Mouse (Mus musculus): Measurements from ENCODE around the gene Ripply3. TPM values are rescaled to one million over a fixed set of nuclear protein-coding genes. Genes with fewer than 3 reads are reported as not detected.
A peak's percentile ranks its signal among the peaks of the same experiment; 100 is the strongest.

The Ripply3 gene
- total RNA-seq, 2 experiments from 2014 or later: 0.23 TPM; not detected in 1

DNA sequence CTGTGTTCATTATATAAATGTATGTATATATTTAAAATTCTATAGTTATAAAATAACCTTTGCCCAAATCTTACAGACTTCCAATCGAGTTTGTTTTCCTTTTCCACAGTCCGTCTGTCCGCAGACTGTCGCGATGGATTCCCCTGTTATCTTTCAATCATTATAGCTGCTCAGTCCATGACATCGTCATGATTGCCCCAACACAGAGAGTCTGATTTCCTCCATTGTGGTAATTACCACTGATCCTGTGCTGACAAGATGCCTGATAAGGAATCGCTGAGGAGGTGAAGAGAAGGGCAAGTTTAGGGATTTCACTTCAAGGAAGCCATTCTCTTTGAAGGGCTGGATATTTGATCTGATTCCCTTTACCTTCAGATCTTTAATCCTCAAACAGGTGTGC, 27.8 kb downstream of the Ripply3 start:
- no peak for DNase-seq (ENCODE audit: low spot score in 2 of 2)

GRCm38 (mm10) chr16:94356776-94357494, 28.7 kb downstream of the Ripply3 start:
- no peak for DNase-seq (ENCODE audit: low spot score in 2 of 2)

DNA sequence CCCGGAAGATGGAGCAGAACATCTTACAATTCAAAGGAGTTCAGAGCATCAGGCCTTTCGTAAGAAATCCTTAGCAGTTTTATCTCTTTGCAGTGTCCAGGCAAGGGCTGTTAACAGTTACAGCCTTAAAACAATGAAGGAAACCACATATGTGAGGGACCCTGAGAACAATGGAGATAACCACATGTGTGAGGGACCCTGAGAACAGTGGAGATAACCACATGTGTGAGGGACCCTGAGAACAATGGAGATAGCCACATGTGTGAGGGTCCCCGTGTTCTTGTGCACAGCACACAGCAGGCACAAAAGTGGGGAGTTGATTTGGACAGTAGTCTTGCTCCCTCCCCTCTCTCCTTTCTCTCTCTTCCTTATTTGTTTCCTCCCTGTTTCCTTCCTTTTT, 29.9 kb downstream of the Ripply3 start:
- DNase-seq (ENCODE audit: low spot score in 2 of 2): no peak

- no peak for DNase-seq (ENCODE audit: low spot score in 2 of 2)
These were observed 32.5 kb downstream of the Ripply3 start for GRCm38 (mm10) chr16:94360578-94361350.

GRCm38 (mm10) chr16:94362174-94362873, 34.1 kb downstream of the Ripply3 start:
- DNase-seq (ENCODE audit: low spot score in 2 of 2): peak; percentile 84 to 86

DNA sequence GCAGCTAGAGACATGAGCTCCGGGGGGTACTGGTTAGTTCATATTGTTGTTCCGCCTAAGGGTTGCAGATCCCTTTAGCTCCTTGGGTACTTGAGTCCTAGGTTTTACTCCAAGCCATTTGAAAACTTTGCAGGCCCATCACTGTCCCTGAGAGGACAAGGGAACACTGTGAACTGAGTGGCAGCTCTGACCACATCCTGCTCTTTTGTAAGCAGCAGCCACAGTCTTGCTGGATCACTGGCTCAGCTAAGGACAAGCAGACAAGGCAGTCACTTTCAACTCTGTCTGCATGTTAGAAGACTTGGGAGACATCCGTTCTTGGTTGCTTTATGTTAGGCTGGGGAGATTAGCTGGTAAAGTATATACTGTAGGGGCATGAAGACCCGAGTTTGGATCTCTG, 35.6 kb downstream of the Ripply3 start:
- DNase-seq (ENCODE audit: low spot score in 2 of 2): no peak

- no peak for DNase-seq (ENCODE audit: low spot score in 2 of 2)
These were observed 37.2 kb downstream of the Ripply3 start for GRCm38 (mm10) chr16:94365435-94365834.

DNA sequence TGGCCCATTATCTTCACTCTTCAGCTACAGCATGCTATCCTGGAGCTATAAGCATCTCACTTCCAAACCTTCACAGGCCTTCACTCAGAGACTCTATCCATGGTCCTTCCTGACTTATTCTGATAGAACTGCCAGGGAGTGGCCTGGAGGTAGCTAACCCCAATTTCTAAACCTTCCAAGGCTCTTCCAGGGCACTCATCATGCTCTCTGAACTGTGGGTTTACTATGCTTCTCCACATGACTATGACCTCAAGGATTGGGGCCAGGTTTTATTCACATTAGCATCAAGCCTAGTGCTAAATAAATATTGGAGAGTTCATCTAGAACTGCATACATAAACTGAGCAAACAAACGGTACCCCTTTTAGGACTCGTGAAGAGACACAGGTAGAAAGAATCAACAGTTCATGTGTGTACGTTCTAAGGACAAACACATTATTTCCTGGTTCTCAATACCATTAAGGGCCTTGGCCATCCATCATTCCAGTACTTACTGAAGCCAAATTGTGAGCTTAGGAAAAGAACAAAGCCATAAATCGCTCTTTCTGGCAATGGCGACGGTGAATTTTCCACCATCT, 41.5 kb downstream of the Ripply3 start:
- no peak for DNase-seq (ENCODE audit: low spot score in 2 of 2)

DNA sequence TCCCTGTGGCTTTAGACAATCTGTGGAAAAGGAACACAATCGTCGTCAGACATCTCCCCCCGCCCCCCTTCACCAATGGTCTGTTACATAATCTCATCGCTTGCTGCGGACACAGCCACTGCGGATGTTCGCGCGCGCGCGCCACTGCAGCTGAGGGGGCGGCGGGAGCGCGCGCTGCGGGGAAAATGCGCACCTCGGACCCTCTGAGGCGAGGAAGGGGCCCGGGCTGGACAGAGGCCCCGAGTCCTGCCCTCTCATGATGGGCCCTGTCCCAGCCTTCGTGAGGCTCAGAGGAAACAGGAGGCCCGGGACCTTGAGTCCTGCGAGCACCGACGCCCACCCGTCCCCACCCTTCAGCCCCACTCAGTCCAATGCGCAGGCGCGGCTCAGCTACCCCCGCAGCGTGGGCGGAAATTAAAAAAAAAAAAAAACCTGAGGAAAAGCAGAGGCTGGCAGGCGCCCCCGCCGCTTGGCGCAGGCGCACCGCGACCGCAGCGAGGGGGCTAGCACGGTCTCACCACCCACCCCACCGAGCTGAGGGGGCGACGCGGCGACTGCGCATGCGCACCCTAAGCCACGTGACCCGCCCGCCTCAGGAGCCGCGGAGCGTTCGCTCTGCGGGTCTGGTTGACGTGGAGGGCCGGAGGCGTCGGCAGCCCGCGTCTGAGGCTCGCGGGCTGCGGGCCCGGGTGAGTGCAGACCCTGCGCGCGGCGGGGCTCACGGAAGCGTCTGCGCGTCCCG, 42.1 kb downstream of the Ripply3 start, which contains the start of gene Ttc3:
Ttc3 (plus strand) TSS at position 446 of the 742 bp plus-strand sequence.
- DNase-seq (ENCODE audit: low spot score in 2 of 2): peak; percentile 93 to 96

GRCm38 (mm10) chr16:94370915-94371300, 42.7 kb downstream of the Ripply3 start:
- DNase-seq (ENCODE audit: low spot score in 2 of 2): peak; percentile 57 to 70

DNA sequence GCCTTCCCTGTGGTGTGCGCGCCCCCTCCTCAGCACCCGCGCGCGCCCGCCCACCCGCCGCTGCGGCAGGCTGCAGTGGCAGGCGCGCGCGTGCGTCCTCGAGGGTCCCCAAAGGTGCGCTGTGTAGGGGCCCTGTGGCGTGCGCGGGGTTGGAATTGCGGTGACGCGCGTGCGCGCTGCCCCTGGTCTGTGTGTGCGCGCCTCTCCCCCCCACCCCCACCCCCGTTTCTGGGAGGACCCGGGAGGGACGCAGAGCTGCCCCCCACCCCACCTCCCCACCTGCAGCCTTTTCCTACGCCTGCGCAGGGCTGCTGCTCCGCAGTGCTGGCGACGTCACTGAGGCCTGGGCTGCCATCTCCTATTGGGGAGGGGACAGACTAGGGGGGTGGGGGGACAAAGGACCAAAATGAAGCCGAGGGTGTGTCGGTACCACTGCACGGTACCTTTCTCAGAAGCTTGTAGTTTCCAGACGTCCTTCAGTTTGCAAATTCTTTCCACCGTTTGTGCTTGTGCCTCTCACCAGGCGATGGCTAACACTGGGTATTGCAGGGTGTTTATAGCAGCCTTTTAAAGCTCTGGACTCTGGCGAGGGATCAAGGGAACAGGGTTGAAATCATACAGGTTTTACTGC, 43.2 kb downstream of the Ripply3 start, which contains the start of gene Pigp:
Pigp (minus strand) TSS at position 542 of the 631 bp plus-strand sequence.
- no peak for DNase-seq (ENCODE audit: low spot score in 2 of 2)

- DNase-seq (ENCODE audit: low spot score in 2 of 2): no peak
These were observed 51.2 kb downstream of the Ripply3 start for GRCm38 (mm10) chr16:94379386-94379785.

DNA sequence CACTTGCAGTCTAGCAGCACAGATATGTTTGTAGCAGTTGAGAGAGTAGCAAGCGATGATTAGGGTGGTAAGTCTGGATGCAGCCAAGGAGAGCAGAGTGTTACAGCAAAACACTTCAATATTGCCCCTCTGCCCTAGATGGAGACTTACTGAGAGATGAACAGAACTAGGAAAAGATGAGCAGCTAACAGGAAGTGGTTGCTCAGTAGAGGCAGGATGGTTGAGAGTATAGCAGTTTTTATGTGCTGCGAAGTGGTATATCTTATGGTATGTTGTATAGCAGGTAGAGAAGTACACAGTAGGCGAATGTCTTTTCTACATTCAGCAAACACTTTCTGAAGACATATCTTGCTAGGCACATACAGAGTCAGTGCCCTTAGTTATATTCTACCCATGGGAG, 55.1 kb downstream of the Ripply3 start:
- DNase-seq (ENCODE audit: low spot score in 2 of 2): no peak

Other genes starting within 250 kb of the Ripply3 start
- gene Sim2, start 243.5 kb upstream of the Ripply3 start, total RNA-seq (2021): not detected
- 10 to 100 TPM; 16.8 to 17.7 TPM for gene Hlcs, start 14.8 kb upstream of the Ripply3 start, total RNA-seq (2021)
- 1,000 to 10,000 TPM in 1 of 2 experiments, 100 to 1,000 TPM in 1; 991 to 1,074 TPM for gene Ttc3, start 42.2 kb downstream of the Ripply3 start, total RNA-seq (2021)
- gene Pigp, start 43.4 kb downstream of the Ripply3 start, total RNA-seq (2021): 10 to 100 TPM; 34.0 to 45.4 TPM
- gene Vps26c, start 198.4 kb downstream of the Ripply3 start, total RNA-seq (2021): 10 to 100 TPM; 32.9 to 35.5 TPM
- 10 to 100 TPM; 94.8 to 96.3 TPM for gene Dyrk1a, start 241.6 kb downstream of the Ripply3 start, total RNA-seq (2021)

Measured in left cerebral cortex, adult 18-20 months (tissue).